Mouse (Mus musculus) hematopoietic multipotent progenitor cell, adult 10-12 weeks (in vitro differentiated cells): ENCODE results near the gene Hist2h2aa2. TPM values are rescaled to one million over a fixed set of nuclear protein-coding genes. Genes with fewer than 3 reads are reported as not detected.

Experiments used
- polyA plus RNA-seq: library from polyadenylated mRNA; stranded (reverse); fragments of >175 nt; gene quantifications from 2 replicates; pipeline ENCODE4 v1.2.3, GENCODE M21; 2012; ENCODE audit warnings: low replicate concordance

Hist2h2aa2 gene
- polyA plus RNA-seq, result 148 and 380 TPM in 2 replicates

DNA sequence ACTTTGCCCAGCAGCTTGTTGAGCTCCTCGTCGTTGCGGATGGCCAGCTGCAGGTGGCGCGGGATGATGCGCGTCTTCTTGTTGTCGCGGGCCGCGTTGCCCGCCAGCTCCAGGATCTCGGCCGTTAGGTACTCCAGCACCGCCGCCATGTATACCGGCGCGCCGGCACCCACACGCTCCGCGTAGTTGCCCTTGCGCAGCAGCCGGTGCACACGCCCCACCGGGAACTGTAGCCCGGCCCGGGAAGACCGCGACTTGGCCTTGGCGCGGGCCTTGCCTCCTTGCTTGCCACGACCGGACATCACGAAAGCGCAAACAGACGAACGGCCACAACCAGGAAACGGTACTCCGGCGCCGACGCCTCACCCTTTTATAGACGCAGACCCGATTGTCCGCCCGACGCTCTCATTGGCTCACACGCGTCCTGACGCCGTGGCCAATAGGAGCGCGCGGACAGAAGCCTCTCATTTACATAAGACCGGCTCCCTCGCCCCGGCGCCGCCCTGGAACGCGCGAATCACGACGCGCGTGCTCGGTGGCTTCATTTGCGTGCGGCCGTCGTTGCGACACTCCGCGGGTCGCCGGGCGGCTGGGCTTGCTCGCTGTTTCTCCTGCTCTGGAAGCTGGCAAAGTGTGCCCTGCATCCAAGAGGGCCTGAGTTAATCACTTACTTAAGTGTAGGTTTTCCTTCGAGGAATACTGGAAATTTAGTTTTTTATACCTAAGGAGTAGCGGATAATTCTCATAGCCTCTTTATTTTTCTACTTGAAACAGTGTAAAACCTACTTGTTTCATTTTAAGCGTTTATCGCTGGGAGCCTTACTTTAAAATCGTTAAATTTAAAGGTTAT is at the start of gene Hist2h2aa2:
Gene Hist2h2aa2 (minus strand): TSS at position 328 of the 850 bp plus-strand sequence.

GRCm38 (mm10) chr3:96269511-96270474 is 29.7 kb upstream of the Hist2h2aa2 start, which contains the start of gene Hist2h2bb:
TSS of gene Hist2h2bb (plus strand) at chr3:96269752.

DNA sequence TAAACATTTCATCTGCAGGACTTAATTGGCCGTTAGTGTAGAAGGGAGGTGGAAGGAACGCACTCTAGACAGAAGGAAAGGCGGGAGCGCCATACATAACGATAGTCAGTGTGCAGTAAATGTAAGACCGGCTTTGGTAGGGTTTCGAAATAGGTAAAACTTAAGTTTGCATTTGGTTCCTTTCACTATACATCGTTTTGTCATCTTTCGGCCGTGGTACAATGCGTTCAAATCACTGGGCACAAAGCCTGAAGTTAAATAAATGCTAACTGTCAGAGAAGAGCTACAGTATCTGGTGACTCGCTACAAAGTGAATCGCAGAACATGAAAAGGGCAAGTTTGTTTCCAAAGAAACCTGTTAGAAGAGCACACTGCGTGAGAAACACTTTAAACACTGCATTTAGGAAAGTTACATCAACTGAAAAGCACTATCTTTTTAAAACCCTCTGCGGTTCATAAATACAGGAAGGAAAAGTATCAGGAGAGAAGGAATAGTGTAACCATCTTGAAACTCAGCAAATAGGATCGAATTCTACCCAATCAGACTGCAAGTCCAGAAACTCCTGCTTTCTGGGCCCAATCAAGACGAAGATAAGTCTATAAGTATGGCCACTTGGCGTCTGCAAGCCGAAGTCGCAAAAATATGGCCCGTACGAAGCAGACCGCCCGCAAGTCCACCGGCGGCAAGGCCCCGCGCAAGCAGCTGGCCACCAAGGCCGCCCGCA is 28.1 kb upstream of the Hist2h2aa2 start, which contains the start of gene Hist2h3b:
Gene Hist2h3b (plus strand): TSS at position 604 of the 725 bp plus-strand sequence.

GRCm38 (mm10) chr3:96262979-96263550 is 23.0 kb upstream of the Hist2h2aa2 start, which contains the start of gene Hist2h4:
TSS of gene Hist2h4 (minus strand) at chr3:96263311.

DNA sequence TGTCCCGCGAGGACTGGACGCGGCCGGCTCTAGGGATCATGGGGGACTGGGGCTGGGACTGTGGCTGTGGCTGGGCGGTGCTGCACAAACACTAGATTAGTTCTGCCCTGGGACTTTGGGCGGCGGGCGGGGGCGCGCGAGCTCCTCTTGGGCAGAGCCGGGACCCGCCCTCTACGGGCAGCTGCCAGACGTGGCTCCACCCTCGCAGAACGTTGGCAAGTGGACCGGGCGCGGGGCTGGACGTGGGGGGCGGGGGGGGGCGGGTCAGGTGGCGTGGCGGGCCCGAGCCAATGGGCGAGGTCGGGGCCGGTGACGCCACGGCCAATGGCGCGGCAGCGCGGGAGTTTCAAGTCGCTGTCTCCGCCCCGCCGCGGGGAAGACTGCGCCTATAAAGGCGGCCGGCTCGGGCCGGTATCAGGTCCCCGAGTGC is 6.4 kb upstream of the Hist2h2aa2 start, which contains the start of gene Hist2h3c1:
Gene Hist2h3c1 (plus strand): TSS at position 259 of the 430 bp plus-strand sequence.

DNA sequence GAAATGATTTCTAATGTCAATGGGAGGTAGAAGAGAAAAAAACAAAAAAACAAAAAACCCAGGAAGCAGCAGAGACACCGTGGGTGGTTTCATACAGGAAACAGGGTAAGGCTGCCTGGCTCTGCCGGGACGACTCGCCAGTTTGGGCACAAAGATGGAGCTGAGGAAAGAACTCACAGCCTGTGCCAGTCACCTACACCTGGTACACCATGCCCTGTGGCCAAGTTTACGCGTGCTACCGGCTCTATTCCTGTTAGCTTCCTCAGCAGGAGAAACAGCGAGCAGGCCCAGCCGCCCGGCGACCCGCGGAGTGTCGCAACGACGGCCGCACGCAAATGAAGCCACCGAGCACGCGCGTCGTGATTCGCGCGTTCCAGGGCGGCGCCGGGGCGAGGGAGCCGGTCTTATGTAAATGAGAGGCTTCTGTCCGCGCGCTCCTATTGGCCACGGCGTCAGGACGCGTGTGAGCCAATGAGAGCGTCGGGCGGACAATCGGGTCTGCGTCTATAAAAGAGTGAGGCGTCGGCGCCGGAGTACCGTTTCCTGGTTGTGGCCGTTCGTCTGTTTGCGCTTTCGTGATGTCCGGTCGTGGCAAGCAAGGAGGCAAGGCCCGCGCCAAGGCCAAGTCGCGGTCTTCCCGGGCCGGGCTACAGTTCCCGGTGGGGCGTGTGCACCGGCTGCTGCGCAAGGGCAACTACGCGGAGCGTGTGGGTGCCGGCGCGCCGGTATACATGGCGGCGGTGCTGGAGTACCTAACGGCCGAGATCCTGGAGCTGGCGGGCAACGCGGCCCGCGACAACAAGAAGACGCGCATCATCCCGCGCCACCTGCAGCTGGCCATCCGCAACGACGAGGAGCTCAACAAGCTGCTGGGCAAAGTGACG is 5.2 kb upstream of the Hist2h2aa2 start, which contains the start of gene Hist2h2aa1:
Gene Hist2h2aa1 (plus strand): TSS at position 495 of the 884 bp plus-strand sequence.

GRCm38 (mm10) chr3:96238954-96239793 is 902 bp downstream of the Hist2h2aa2 start, which contains the start of gene Hist2h3c2:
TSS of gene Hist2h3c2 (minus strand) at chr3:96239127.

GRCm38 (mm10) chr3:96220765-96221639 is 19.1 kb downstream of the Hist2h2aa2 start, which contains the start of the genes Hist2h2ac and Hist2h2be:
TSS of gene Hist2h2ac (minus strand) at chr3:96220880.
TSS of gene Hist2h2be (plus strand) at chr3:96221119.

DNA sequence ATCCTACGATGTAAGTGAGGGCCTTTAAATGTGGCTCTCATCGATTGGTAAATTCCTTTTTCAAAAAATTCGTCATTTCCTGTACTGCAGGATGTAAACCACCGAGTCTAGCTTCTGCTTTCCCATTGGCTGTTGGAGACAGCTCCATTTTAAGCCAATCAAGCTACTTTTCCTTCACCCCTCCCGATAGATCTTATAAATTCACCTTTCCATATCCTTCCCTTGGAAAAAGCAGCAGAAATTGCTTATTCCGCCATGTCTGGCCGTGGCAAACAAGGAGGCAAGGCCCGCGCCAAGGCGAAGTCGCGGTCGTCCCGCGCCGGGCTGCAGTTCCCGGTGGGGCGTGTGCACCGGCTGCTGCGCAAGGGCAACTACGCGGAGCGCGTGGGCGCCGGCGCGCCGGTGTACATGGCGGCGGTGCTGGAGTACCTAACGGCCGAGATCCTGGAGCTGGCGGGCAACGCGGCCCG is 20.4 kb downstream of the Hist2h2aa2 start, which contains the start of the genes Bola1 and Hist2h2ab:
Gene Bola1 (minus strand): TSS at position 49 of the 470 bp plus-strand sequence.
Gene Hist2h2ab (plus strand): TSS at position 205 of the 470 bp plus-strand sequence.

Other genes with a start within 250 kb of the Hist2h2aa2 start
- gene Plekho1, start 244.3 kb downstream of the Hist2h2aa2 start, polyA plus RNA-seq, result 477 and 734 TPM in 2 replicates
- 3.7 and 6.5 TPM in 2 replicates for gene Vps45, start 181.8 kb downstream of the Hist2h2aa2 start, polyA plus RNA-seq
- gene Otud7b, start 135.7 kb downstream of the Hist2h2aa2 start, polyA plus RNA-seq, result 11.8 and 12.2 TPM in 2 replicates
- 0.06 and 0.09 TPM in 2 replicates for gene Mtmr11, start 78.3 kb downstream of the Hist2h2aa2 start, polyA plus RNA-seq
- 318 and 510 TPM in 2 replicates for gene Sf3b4, start 67.9 kb downstream of the Hist2h2aa2 start, polyA plus RNA-seq
- 2.5 and 3.2 TPM in 2 replicates for gene Sv2a, start 59.1 kb downstream of the Hist2h2aa2 start, polyA plus RNA-seq
- gene Bola1, start 20.6 kb downstream of the Hist2h2aa2 start, polyA plus RNA-seq, result 39.2 and 60.6 TPM in 2 replicates
- gene Hist2h2ab, start 20.4 kb downstream of the Hist2h2aa2 start, polyA plus RNA-seq, result 0.92 TPM in 1 of 2 replicates, not detected in the other
- gene Hist2h2ac, start 19.4 kb downstream of the Hist2h2aa2 start, polyA plus RNA-seq, result 9.9 and 10.9 TPM in 2 replicates
- gene Hist2h2be, start 19.2 kb downstream of the Hist2h2aa2 start, polyA plus RNA-seq, result 0.81 and 1.8 TPM in 2 replicates
- 11.6 and 19.6 TPM in 2 replicates for gene Hist2h3c2, start 1.1 kb downstream of the Hist2h2aa2 start, polyA plus RNA-seq
- gene Hist2h2aa1, start 5.2 kb upstream of the Hist2h2aa2 start, polyA plus RNA-seq, result 11.3 and 34.0 TPM in 2 replicates
- not detected in 2 replicates for gene Hist2h3c1, start 6.4 kb upstream of the Hist2h2aa2 start, polyA plus RNA-seq
- gene Hist2h4, start 23.0 kb upstream of the Hist2h2aa2 start, polyA plus RNA-seq, result 5.5 and 5.8 TPM in 2 replicates
- gene Hist2h3b, start 28.4 kb upstream of the Hist2h2aa2 start, polyA plus RNA-seq, result 38.1 and 40.7 TPM in 2 replicates
- gene Hist2h2bb, start 29.5 kb upstream of the Hist2h2aa2 start, polyA plus RNA-seq, result 1.0 and 1.8 TPM in 2 replicates
- gene Fcgr1, start 53.7 kb upstream of the Hist2h2aa2 start, polyA plus RNA-seq, result 0.83 and 1.8 TPM in 2 replicates
- gene BC107364, start 212.0 kb upstream of the Hist2h2aa2 start, polyA plus RNA-seq, result not detected in 2 replicates